Mouse (Mus musculus) cerebellum, adult 11-12 months (tissue): Measurements from ENCODE around the gene Mxra8.

ENCODE experiments used
- DNase-seq: peaks from one replicate; pipeline ENCODE4 v3.0.0; 2022

Gene Mxra8

GRCm38 (mm10) chr4:155838187-155839153 lies 1.0 kb upstream of the Mxra8 start:
- no peak for DNase-seq

- DNase-seq, result peak; percentile 51
These were observed 859 bp downstream of the Mxra8 start for GRCm38 (mm10) chr4:155840076-155841002.

- peak; percentile 49 for DNase-seq
These were observed 1.5 kb downstream of the Mxra8 start for GRCm38 (mm10) chr4:155841003-155841454.

GRCm38 (mm10) chr4:155841651-155842270 lies 2.3 kb downstream of the Mxra8 start:
- DNase-seq, result peak; percentile 67

GRCm38 (mm10) chr4:155843231-155843630 lies 3.8 kb downstream of the Mxra8 start:
- DNase-seq, result peak; percentile 14

GRCm38 (mm10) chr4:155846871-155847578 lies 7.5 kb downstream of the Mxra8 start, which contains the start of gene Dvl1:
TSS of gene Dvl1 (plus strand) at chr4:155847402.
- peak; percentile 90 for DNase-seq

GRCm38 (mm10) chr4:155847591-155848352 lies 8.3 kb downstream of the Mxra8 start:
- DNase-seq, result peak; percentile 75

GRCm38 (mm10) chr4:155848434-155849095 lies 9.1 kb downstream of the Mxra8 start:
- DNase-seq, result peak; percentile 51

- DNase-seq, result no peak
These were observed 9.9 kb downstream of the Mxra8 start for GRCm38 (mm10) chr4:155849391-155849790.

- no peak for DNase-seq
These were observed 10.4 kb downstream of the Mxra8 start for GRCm38 (mm10) chr4:155849792-155850451.

- DNase-seq, result no peak
These were observed 11.9 kb downstream of the Mxra8 start for GRCm38 (mm10) chr4:155851368-155851767.

- DNase-seq, result peak; percentile 72
These were observed 12.5 kb downstream of the Mxra8 start for GRCm38 (mm10) chr4:155851951-155852411.

- DNase-seq, result no peak
These were observed 13.9 kb downstream of the Mxra8 start for GRCm38 (mm10) chr4:155853421-155853820.

GRCm38 (mm10) chr4:155854991-155855390 lies 15.5 kb downstream of the Mxra8 start:
- DNase-seq, result no peak

GRCm38 (mm10) chr4:155856071-155856470 lies 16.6 kb downstream of the Mxra8 start:
- peak; percentile 59 for DNase-seq

- no peak for DNase-seq
These were observed 17.4 kb downstream of the Mxra8 start for GRCm38 (mm10) chr4:155856881-155857280.

- DNase-seq, result peak; percentile 7
These were observed 19.8 kb downstream of the Mxra8 start for GRCm38 (mm10) chr4:155859318-155859717.

GRCm38 (mm10) chr4:155861787-155862186 lies 22.3 kb downstream of the Mxra8 start:
- DNase-seq, result no peak

- DNase-seq, result peak; percentile 19
These were observed 23.5 kb downstream of the Mxra8 start, which contains the start of gene Tas1r3 for GRCm38 (mm10) chr4:155863001-155863400. TSS of gene Tas1r3 (minus strand) at chr4:155863362.
